Mouse (Mus musculus): ENCODE measurements around the gene Eif4e. TPM values are rescaled to one million over a fixed set of nuclear protein-coding genes. Genes with fewer than 3 reads are reported as not detected.

Eif4e gene
- polyA plus RNA-seq, 1 experiment from 2014 or later, result 297 TPM

DNA sequence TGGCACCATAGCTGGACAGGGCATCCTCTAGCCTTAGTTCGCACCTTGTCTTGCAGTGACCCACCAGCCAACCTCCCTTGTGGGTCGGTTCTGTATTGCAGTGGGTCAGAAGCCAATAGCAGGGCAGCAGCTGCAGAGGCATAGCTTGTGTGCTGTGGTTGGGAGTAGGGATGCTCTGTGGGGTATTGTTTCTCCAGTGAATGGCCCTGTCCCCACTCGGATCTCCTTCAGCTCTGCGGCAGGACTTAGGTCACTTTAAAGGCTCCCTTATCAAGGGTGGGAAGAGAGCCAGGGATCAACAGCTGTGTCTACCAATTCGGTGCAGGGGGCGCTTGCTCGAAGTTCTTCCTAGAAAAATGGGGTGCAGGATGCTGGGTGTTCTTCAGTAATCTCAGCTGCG lies 67.2 kb downstream of the Eif4e start:
- 88% methylated on average over 8 of the region's 8 CpGs for WGBS
- Histone ChIP-seq H3K4me1 (no peaks in the 10 kb centered on the region), H3K27ac (no peak overlapping the region), H3K9ac (no peak overlapping the region), H3K4me3 (no peak overlapping the region), H3K9me3 (no peaks in the 10 kb centered on the region), H3K36me3 (no peaks in the 10 kb centered on the region), H3K27me3 (no peaks in the 10 kb centered on the region), H3K4me2 (no peak overlapping the region)
- ATAC-seq (ENCODE audit: insufficient number of reproducible peaks, low FRiP score, low TSS enrichment, low read depth), result no peak

DNA sequence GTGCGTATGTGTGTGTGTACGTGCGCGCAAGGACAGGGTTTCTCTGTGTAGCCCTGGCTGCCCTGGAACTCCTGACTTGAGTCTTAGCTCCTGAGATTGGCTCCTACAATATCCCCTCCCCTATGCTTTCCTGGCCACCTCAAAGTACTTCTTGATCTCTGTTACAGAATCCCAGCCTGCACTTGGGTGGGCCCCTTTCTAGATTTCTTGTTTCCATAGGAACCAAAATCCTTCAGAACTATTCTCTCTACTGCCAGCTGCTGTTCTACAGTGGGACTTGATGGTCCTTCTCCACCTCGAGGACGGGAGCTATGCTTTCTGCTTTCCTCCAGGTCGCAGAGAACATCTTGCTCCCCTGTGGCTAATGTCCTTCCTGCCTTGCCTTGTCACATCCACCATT lies 67.9 kb downstream of the Eif4e start:
- 83% methylated on average over 7 of the region's 7 CpGs for WGBS
- Histone ChIP-seq H3K4me1 (no peaks in the 10 kb centered on the region), H3K27ac (no peak overlapping the region), H3K4me3 (no peak overlapping the region), H3K36me3 (no peaks in the 10 kb centered on the region), H3K9me3 (no peaks in the 10 kb centered on the region), H3K9ac (no peak overlapping the region), H3K4me2 (no peak overlapping the region), H3K27me3 (no peaks in the 10 kb centered on the region)
- ATAC-seq (ENCODE audit: insufficient number of reproducible peaks, low FRiP score, low TSS enrichment, low read depth), result no peak

DNA sequence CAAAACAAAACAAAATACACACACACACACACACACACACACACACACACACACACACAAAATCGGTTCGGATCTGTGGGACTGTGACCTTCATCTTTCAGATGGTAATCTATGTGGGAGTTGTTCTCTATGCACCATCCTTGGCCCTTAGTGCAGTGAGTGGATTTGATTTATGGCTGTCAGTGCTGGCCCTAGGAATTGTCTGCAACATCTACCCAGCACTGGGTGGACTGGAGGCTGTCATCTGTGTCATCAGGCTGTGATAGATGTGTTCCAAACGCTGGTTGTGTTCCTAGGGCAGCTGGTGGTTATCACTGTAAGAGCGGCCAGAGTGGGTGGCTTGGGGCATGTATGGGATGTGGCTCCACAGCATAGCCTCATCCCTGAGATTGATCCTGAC lies 75.1 kb downstream of the Eif4e start:
- no peaks in the 10 kb centered on the region for H3K4me1 ChIP-seq
- H3K36me3 ChIP-seq, result no peaks in the 10 kb centered on the region
- H3K27me3 ChIP-seq, result no peaks in the 10 kb centered on the region
- ATAC-seq (ENCODE audit: insufficient number of reproducible peaks, low FRiP score, low TSS enrichment, low read depth), result no peak
- H3K9me3 ChIP-seq, result no peaks in the 10 kb centered on the region
- WGBS, result 72% methylated on average over 4 of the region's 4 CpGs
- no peak overlapping the region for H3K4me2 ChIP-seq
- no peak overlapping the region for H3K27ac ChIP-seq
- no peak overlapping the region for H3K9ac ChIP-seq
- no peak overlapping the region for H3K4me3 ChIP-seq

DNA sequence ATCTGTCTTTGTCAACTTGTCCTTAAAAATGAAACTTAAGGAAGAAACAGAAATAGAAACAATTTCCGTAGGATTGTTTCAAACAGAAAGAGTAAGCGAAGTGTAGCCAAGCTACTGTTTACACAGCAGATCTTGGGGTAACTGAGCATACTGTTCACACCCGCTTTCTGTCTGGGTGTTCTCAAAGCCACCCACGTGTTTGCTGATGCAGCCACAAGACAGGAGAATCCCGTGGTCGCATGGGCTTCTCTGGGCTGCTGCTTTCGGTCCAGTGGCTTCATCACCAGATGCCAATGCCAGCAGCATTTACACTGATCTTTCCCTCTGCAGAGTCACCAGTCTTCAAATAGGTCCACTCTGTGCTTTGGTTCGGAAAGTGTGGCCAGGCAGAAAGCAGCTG lies 79.2 kb downstream of the Eif4e start:
- Histone ChIP-seq H3K9me3 (no peaks in the 10 kb centered on the region), H3K27ac (no peak overlapping the region), H3K4me1 (no peaks in the 10 kb centered on the region), H3K9ac (no peak overlapping the region), H3K36me3 (no peaks in the 10 kb centered on the region), H3K27me3 (peaks cover 12% of the 10 kb centered on the region; the same call in 1 of the 2 replicates), H3K4me3 (no peak overlapping the region), H3K4me2 (no peak overlapping the region)
- ATAC-seq (ENCODE audit: insufficient number of reproducible peaks, low FRiP score, low TSS enrichment, low read depth), result no peak
- 50% methylated on average over 8 of the region's 8 CpGs for WGBS

DNA sequence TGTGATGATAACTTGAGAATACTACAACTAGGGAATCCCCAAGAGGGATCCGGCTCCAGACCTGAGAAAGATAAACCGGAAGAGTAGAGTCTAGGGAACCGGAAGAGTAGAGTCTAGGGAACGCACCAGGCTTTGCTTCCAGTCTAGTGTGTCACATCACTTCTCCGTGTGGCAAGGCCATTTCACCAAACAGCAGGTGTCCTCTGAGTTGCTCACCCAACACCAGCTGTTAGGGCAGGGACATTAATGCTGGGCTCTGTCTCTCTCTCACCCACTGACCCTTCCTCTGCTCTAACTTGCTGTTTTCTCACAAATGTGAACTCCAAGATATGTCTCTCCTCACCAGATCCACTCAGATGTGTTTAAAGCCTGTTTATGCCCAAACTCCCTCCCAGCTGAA lies 82.7 kb downstream of the Eif4e start:
- no peak overlapping the region for H3K27ac ChIP-seq
- H3K9me3 ChIP-seq, result no peaks in the 10 kb centered on the region
- no peak overlapping the region for H3K4me3 ChIP-seq
- 71% methylated on average over 5 of the region's 5 CpGs for WGBS
- no peak for ATAC-seq (ENCODE audit: insufficient number of reproducible peaks, low FRiP score, low TSS enrichment, low read depth)
- H3K4me2 ChIP-seq, result no peak overlapping the region
- H3K36me3 ChIP-seq, result no peaks in the 10 kb centered on the region
- H3K4me1 ChIP-seq, result no peaks in the 10 kb centered on the region
- peaks cover 17% of the 10 kb centered on the region; the same call in 1 of the 2 replicates for H3K27me3 ChIP-seq
- H3K9ac ChIP-seq, result no peak overlapping the region

MicroRNAs within 50 kb of the gene (microRNA counts, 519-probe panel; counts per million panel counts)
- not detected for microRNA mmu-miR-1956

Small RNA genes lying within 50 kb of the gene (microRNA-seq; reads per million reads assigned to microRNA genes)
- gene Mir1956, result not detected

Other genes with a start within 250 kb of the Eif4e start
- 0.14 and 0.21 TPM in 2 replicates for gene Adh6a, start 212.9 kb upstream of the Eif4e start, polyA plus RNA-seq (2015; fragmentation: Nextera tagmentation; extraction: Ambion mirVana)
- gene Adh6b, start 184.4 kb upstream of the Eif4e start, polyA plus RNA-seq (2015; fragmentation: Nextera tagmentation; extraction: Ambion mirVana), result 2.3 and 2.5 TPM in 2 replicates
- gene Adh4, start 110.7 kb upstream of the Eif4e start, polyA plus RNA-seq (2015; fragmentation: Nextera tagmentation; extraction: Ambion mirVana), result 0.18 TPM in 1 of 2 replicates, not detected in the other
- 154 and 166 TPM in 2 replicates for gene Adh5, start 83.1 kb upstream of the Eif4e start, polyA plus RNA-seq (2015; fragmentation: Nextera tagmentation; extraction: Ambion mirVana)
- 38.5 and 38.9 TPM in 2 replicates for gene Metap1, start 36.7 kb upstream of the Eif4e start, polyA plus RNA-seq (2015; fragmentation: Nextera tagmentation; extraction: Ambion mirVana)
- 36.4 and 44.7 TPM in 2 replicates for gene Tspan5, start 216.0 kb downstream of the Eif4e start, polyA plus RNA-seq (2015; fragmentation: Nextera tagmentation; extraction: Ambion mirVana)